Mouse (Mus musculus) hindbrain, embryonic 14.5 days (tissue): Measurements from ENCODE around the gene Rnf186. TPM values are rescaled to one million over a fixed set of nuclear protein-coding genes. Genes with fewer than 3 reads are reported as not detected.

ENCODE experiments used
- polyA plus RNA-seq: library from polyadenylated mRNA; unstranded; fragments of >200 nt; fragmentation: Nextera tagmentation; extraction: Ambion mirVana; gene quantifications from 2 replicates; pipeline ENCODE4 v1.2.1, GENCODE M21; 2014

The Rnf186 gene
- polyA plus RNA-seq, 1 experiment from 2014 or later: not detected

Other genes with a start within 250 kb of the Rnf186 start
- 0.21 and 0.55 TPM in 2 replicates for gene Pla2g2c, start 242.3 kb upstream of the Rnf186 start, polyA plus RNA-seq
- gene Ubxn10, start 229.9 kb upstream of the Rnf186 start, polyA plus RNA-seq: 4.6 and 5.5 TPM in 2 replicates
- not detected in 2 replicates for gene Pla2g2f, start 209.5 kb upstream of the Rnf186 start, polyA plus RNA-seq
- gene Pla2g2d, start 191.4 kb upstream of the Rnf186 start, polyA plus RNA-seq: 0.62 and 0.74 TPM in 2 replicates
- gene Pla2g5, start 103.6 kb upstream of the Rnf186 start, polyA plus RNA-seq: 0.29 TPM in 2 replicates
- not detected in 2 replicates for gene Gm13030, start 93.1 kb upstream of the Rnf186 start, polyA plus RNA-seq
- not detected in 2 replicates for gene Pla2g2e, start 89.2 kb upstream of the Rnf186 start, polyA plus RNA-seq
- 2.8 and 3.3 TPM in 2 replicates for gene Otud3, start 53.2 kb upstream of the Rnf186 start, polyA plus RNA-seq
- gene Tmco4, start 5.8 kb downstream of the Rnf186 start, polyA plus RNA-seq: 0.63 and 1.3 TPM in 2 replicates
- gene Htr6, start 108.5 kb downstream of the Rnf186 start, polyA plus RNA-seq: 0.58 and 0.65 TPM in 2 replicates
- 47.8 and 47.9 TPM in 2 replicates for gene Nbl1, start 125.9 kb downstream of the Rnf186 start, polyA plus RNA-seq
- gene Minos1, start 164.0 kb downstream of the Rnf186 start, polyA plus RNA-seq: 391 and 450 TPM in 2 replicates
- 248 and 249 TPM in 2 replicates for gene Capzb, start 225.8 kb downstream of the Rnf186 start, polyA plus RNA-seq